Mouse (Mus musculus): ENCODE measurements around the gene Akap13. TPM values are rescaled to one million over a fixed set of nuclear protein-coding genes. Genes with fewer than 3 reads are reported as not detected.

Gene Akap13
- polyA plus RNA-seq, 1 experiment from 2014 or later: 21.5 TPM

DNA sequence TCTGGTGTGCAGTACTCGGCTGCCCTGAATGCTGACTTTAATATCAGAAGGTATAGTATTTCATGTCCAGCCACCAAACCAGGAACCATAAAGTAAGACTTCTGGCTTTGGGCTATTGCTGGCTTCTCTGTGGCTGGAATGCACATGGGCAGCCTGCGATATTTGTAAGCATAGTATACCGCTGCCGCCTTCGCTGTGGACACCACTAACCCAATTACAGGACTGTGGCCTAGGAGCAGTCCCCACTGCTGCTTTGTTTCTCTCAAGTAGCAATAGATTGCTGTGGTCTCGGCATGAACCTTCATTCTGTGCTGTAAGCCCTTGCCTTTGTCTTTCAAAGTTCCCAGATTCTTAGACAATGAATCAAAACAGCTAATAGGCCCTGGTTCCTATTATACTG, 228.1 kb downstream of the Akap13 start:
- Histone ChIP-seq H3K4me2 (no peak overlapping the region), H3K9me3 (no peaks in the 10 kb centered on the region), H3K9ac (no peak overlapping the region), H3K27ac (replicated peaks) (no peak overlapping the region), H3K4me3 (no peak overlapping the region), H3K36me3 (0 out of 2 replicates have a peak, but pooled peaks cover 5% of the 10 kb centered on the region), H3K4me1 (replicated peaks) (no peaks in the 10 kb centered on the region), H3K27me3 (no peaks in the 10 kb centered on the region)
- ATAC-seq (ENCODE audit: low read depth): no peak
- WGBS: 71% methylated on average over 6 of the region's 6 CpGs

DNA sequence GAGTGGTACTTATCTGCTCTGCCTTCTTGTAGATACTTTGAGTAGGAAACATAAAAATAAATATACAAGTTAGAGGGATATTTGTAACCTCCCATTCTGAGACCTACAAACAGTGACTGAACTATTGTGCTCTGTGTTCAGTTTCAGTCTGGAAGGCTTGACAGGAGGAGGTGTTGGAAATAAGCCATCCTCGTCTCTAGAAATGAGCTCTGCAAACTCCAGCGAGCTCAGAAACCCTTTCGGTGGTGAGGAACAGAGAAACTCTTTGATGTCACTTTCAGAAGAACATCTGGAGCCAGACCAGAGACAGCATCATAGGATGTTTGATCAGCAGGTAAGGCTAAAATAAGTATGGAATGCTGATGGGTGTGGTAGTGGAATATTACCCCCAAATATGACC, 229.6 kb downstream of the Akap13 start:
- Histone ChIP-seq H3K27ac (replicated peaks) (no peak overlapping the region), H3K27me3 (no peaks in the 10 kb centered on the region), H3K4me1 (replicated peaks) (no peaks in the 10 kb centered on the region), H3K4me2 (no peak overlapping the region), H3K9ac (no peak overlapping the region), H3K4me3 (no peak overlapping the region), H3K9me3 (no peaks in the 10 kb centered on the region), H3K36me3 (peaks cover 10% of the 10 kb centered on the region)
- 88% methylated on average over 3 of the region's 3 CpGs for WGBS
- no peak for ATAC-seq (ENCODE audit: low read depth)

DNA sequence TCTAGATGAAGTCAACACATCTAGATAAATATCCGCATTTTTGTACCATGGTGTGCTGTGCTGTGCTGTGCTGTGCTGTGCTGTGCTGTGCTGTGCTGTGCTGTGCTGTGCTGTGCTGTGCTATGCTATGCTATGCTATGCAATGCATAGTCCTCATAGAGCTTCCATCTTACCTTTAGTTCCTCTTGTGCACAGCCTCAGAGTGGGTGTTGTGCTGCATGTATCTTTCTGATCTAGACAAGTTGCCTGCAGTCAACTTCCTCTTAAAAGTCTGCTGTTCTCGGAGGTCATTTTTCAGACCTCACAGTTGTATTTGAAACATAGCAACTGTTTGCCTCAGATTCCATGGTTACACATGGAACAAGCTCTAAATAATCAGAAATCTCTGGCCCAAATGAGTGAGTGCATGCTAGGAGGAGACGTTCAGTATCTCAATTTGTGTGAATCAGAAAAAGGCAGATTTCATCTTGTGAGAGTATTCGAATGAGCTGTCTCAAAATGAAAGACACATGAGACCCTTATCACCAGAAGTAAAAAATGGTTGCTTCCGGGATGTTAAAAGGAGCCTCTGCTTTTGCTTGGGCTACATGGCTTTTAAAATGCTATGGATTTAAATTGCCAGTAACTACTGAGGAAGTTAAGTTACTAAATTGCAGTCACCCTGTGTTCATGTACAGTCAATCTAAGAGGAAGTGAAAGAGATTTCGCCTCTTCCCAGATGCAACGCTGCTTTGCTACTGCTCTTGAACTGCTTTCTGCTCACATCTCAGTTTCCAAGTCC, 230.9 kb downstream of the Akap13 start:
- H3K27me3 ChIP-seq: no peaks in the 10 kb centered on the region
- 92% methylated on average over 7 of the region's 7 CpGs for WGBS
- H3K4me1 ChIP-seq (replicated peaks): no peaks in the 10 kb centered on the region
- no peak overlapping the region for H3K4me2 ChIP-seq
- no peak overlapping the region for H3K9ac ChIP-seq
- no peak overlapping the region for H3K27ac ChIP-seq (replicated peaks)
- no peaks in the 10 kb centered on the region for H3K9me3 ChIP-seq
- H3K36me3 ChIP-seq: peaks cover 10% of the 10 kb centered on the region
- no peak for ATAC-seq (ENCODE audit: low read depth)
- no peak overlapping the region for H3K4me3 ChIP-seq

DNA sequence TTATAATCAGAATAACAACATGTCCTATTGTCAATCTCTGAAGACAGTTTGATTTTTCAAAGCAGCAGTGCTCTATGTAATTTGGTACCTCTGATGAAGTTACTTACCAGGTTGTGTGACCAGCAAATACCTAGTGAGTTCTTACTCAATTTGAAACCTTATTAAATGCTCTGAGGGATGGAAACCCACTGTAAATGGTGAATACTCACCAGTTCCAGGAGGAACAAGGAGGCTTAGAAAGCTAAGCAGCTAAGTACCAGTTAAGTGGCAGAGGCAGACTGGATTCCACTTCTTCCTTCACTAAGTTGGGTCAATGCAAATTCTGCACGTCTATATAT, 231.5 kb downstream of the Akap13 start:
- Histone ChIP-seq H3K4me3 (no peak overlapping the region), H3K9me3 (no peaks in the 10 kb centered on the region), H3K36me3 (peaks cover 10% of the 10 kb centered on the region), H3K4me2 (no peak overlapping the region), H3K9ac (no peak overlapping the region), H3K27me3 (no peaks in the 10 kb centered on the region), H3K27ac (replicated peaks) (no peak overlapping the region), H3K4me1 (replicated peaks) (no peaks in the 10 kb centered on the region)
- 100% methylated on average over 1 of the region's 1 CpGs for WGBS
- no peak for ATAC-seq (ENCODE audit: low read depth)

DNA sequence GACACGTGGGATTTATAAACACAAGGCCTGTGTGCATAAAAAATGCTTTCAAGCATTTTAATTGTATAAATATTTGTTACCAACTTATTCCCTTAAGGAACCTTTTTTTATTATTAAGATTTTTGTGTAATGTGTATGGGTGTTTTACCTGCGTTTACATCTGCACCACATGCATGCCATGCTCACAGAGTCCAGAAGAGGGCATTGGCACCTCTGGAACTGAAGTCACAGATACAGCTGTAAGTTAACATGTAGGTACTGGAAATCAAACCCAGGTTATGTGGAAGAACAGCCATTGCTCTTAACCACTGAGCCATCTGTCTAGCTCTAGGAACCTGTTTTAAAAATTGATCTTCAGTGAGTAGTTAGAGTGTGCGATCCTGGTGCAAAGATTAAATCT, 232.8 kb downstream of the Akap13 start:
- 91% methylated on average over 3 of the region's 3 CpGs for whole genome bisulfite sequencing
- Histone ChIP-seq H3K27ac (replicated peaks) (no peak overlapping the region), H3K27me3 (no peaks in the 10 kb centered on the region), H3K36me3 (peaks cover 10% of the 10 kb centered on the region), H3K4me3 (no peak overlapping the region), H3K9me3 (no peaks in the 10 kb centered on the region), H3K4me1 (replicated peaks) (no peaks in the 10 kb centered on the region), H3K9ac (no peak overlapping the region), H3K4me2 (no peak overlapping the region)
- ATAC-seq (ENCODE audit: low read depth): no peak

DNA sequence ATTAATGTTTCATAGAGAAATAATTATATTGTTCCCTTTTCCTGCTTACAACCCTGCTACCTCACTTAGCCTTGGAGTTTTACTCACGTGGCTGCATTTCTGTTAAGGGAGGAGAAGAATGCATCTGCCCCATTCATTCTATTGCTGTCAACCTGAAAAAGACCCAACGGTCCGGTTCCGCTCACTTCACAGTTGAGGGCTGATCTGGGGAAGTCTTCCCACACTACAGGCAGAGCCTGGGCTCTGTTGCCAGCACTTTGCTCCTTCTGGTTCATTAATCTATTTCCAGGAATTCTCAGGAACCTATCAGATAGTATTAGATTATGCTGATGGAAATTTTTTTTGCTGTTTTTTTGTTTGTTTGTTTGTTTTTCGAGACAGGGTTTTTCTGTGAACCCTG, 239.4 kb downstream of the Akap13 start:
- Histone ChIP-seq H3K27ac (replicated peaks) (no peak overlapping the region), H3K4me3 (no peak overlapping the region), H3K9me3 (no peaks in the 10 kb centered on the region), H3K27me3 (no peaks in the 10 kb centered on the region), H3K4me1 (replicated peaks) (no peaks in the 10 kb centered on the region), H3K36me3 (0 out of 2 replicates have a peak, but pooled peaks cover 4% of the 10 kb centered on the region), H3K9ac (no peak overlapping the region), H3K4me2 (no peak overlapping the region)
- no peak for ATAC-seq (ENCODE audit: low read depth)
- WGBS: 76% methylated on average over 5 of the region's 5 CpGs

DNA sequence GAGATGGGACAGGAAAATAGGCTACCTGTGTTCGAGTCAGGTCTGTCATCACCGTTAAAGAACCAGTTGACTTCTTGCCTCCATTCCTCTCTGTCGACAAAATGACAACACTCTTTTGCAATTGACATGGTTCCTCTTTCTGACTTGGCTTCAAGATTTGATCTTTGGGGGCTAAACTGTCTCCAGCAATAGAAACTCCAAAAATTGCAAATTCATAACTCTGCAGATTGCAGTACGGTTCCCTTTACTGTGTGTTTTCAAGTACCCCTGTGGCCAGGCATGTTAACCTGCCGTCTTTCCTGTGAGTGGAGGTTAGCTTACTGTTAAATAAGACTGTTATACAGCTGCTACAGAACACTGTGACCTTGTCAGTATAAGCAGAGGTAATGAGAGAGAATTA, 244.5 kb downstream of the Akap13 start:
- no peak overlapping the region for H3K9ac ChIP-seq

DNA sequence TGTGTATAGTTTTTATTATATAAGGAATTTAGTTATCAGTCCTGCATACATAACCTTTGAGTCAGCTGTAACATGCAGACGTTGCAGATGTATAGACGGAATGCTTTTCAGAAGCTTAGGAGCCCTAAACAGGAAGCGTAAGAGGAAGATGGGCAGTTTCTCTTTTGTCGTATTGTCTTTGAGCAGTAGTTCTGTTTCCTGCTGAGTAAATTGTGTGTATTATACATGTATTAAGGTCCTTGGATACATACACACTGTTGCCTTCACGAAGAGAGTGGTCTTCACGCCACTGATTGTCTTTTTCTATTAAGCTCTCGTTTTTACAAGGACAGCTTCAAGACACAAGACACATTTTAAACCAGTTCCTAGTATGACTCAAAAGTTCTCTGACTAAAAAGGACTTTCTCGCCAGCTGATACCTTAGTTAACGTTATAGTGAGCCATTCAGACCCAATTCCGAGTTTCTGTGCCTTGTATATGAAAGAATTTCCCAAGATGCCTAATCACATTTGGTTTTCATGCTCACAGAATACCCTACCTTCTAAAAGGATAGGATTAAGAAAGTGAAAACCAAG, 245.5 kb downstream of the Akap13 start:
- H3K27me3 ChIP-seq: no peaks in the 10 kb centered on the region
- 0 out of 2 replicates have a peak, but pooled peaks cover 8% of the 10 kb centered on the region for H3K36me3 ChIP-seq
- H3K27ac ChIP-seq (replicated peaks): no peak overlapping the region
- H3K4me1 ChIP-seq (replicated peaks): no peaks in the 10 kb centered on the region
- no peak for ATAC-seq (ENCODE audit: low read depth)
- no peaks in the 10 kb centered on the region for H3K9me3 ChIP-seq
- WGBS: 91% methylated on average over 10 of the region's 10 CpGs
- no peak overlapping the region for H3K4me2 ChIP-seq
- H3K9ac ChIP-seq: no peak overlapping the region
- H3K4me3 ChIP-seq: no peak overlapping the region

More for the DNA sequence above, 244.5 kb downstream of the Akap13 start:
- 0 out of 2 replicates have a peak, but pooled peaks cover 7% of the 10 kb centered on the region for H3K36me3 ChIP-seq
- WGBS: 92% methylated on average over 5 of the region's 5 CpGs
- no peak overlapping the region for H3K27ac ChIP-seq (replicated peaks)
- H3K27me3 ChIP-seq: no peaks in the 10 kb centered on the region
- no peaks in the 10 kb centered on the region for H3K4me1 ChIP-seq (replicated peaks)
- ATAC-seq (ENCODE audit: low read depth): no peak
- H3K4me2 ChIP-seq: no peak overlapping the region
- no peak overlapping the region for H3K4me3 ChIP-seq
- no peaks in the 10 kb centered on the region for H3K9me3 ChIP-seq

DNA sequence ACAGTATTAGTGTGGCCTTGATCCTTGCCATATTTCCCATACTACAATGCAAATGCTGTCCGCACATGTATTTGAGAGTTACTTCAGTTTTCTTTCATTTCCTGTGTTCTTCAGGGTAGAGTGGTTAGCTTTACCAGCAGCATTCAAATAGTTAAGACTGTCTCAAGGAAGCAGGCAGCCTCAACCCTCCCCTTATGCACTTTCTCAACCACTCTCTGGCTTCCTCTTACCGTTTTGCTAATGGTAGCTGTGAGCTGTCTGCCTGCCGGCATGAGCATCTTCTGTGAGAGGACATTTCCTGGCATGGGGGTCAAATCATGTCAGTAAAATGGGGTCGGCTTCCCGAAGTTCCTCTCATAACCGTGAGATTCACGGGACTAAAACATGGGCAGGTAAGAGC, 246.4 kb downstream of the Akap13 start:
- WGBS: 81% methylated on average over 7 of the region's 7 CpGs

DNA sequence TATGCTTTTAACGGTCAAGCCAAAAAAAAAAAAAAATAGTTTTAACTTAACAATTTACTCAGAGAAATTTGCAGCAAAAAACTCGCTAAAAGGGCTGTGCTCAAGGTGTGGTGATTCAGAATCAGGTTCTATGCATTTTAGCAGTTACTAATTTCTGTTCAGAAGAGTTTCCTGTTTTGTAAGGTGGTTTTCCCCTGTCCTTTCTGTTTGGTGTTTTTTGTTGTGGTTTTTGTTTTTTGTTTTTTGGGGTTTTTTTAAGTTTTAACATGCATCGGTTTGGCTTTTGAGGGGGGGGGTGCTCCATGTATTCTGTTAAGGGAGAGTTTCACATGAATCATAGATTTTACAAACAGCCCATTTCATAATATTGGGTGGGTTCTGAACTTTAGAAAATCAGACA, 247.0 kb downstream of the Akap13 start:
- no peaks in the 10 kb centered on the region for H3K9me3 ChIP-seq
- no peak overlapping the region for H3K4me3 ChIP-seq
- WGBS: 90% methylated on average over 3 of the region's 3 CpGs
- H3K4me1 ChIP-seq (replicated peaks): no peaks in the 10 kb centered on the region
- H3K4me2 ChIP-seq: no peak overlapping the region
- H3K9ac ChIP-seq: no peak overlapping the region
- 0 out of 2 replicates have a peak, but pooled peaks cover 9% of the 10 kb centered on the region for H3K36me3 ChIP-seq
- no peak overlapping the region for H3K27ac ChIP-seq (replicated peaks)
- ATAC-seq (ENCODE audit: low read depth): no peak
- H3K27me3 ChIP-seq: no peaks in the 10 kb centered on the region

More for the DNA sequence above, 246.4 kb downstream of the Akap13 start:
- no peaks in the 10 kb centered on the region for H3K27me3 ChIP-seq
- no peak overlapping the region for H3K27ac ChIP-seq (replicated peaks)
- no peak overlapping the region for H3K4me2 ChIP-seq
- H3K4me3 ChIP-seq: no peak overlapping the region
- H3K9me3 ChIP-seq: no peaks in the 10 kb centered on the region
- no peak for ATAC-seq (ENCODE audit: low read depth)
- H3K36me3 ChIP-seq: 0 out of 2 replicates have a peak, but pooled peaks cover 11% of the 10 kb centered on the region
- no peak overlapping the region for H3K9ac ChIP-seq
- no peaks in the 10 kb centered on the region for H3K4me1 ChIP-seq (replicated peaks)

DNA sequence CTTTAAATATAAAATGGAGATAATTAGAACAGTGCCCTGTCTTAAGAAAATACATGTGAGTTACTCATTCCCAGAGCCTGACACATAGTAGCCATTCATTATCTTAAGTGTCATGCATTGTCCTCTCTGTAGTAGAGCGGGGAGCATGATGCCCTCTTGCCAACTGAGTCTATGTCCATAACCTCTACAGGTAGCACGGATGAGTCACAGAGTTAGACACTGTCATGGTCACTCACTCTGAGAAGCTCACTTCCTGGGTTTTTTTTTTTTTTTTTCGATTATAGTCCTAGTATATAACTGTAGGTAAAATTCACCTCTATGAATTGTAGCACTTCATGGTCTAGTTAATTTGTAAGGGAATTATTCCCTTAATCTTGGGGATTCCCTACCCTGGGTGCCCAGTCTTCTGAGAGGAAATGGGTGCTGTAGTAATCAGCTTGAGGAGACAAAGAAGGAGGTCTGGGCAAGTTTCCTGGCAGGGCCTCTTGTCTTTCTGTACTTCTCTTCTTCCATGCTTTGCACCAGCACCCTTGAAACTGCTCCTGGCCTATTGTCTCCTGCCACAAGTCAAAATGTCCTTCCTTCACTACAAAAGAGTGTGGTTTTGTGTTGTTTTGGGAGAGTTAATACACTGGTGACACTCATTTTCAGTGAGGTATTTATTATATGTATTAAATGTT, 247.8 kb downstream of the Akap13 start:
- 90% methylated on average over 3 of the region's 3 CpGs for WGBS
- Histone ChIP-seq H3K4me1 (replicated peaks) (no peaks in the 10 kb centered on the region), H3K9me3 (no peaks in the 10 kb centered on the region), H3K9ac (no peak overlapping the region), H3K36me3 (0 out of 2 replicates have a peak, but pooled peaks cover 7% of the 10 kb centered on the region), H3K4me2 (no peak overlapping the region), H3K4me3 (no peak overlapping the region), H3K27me3 (no peaks in the 10 kb centered on the region), H3K27ac (replicated peaks) (no peak overlapping the region)
- ATAC-seq (ENCODE audit: low read depth): no peak

DNA sequence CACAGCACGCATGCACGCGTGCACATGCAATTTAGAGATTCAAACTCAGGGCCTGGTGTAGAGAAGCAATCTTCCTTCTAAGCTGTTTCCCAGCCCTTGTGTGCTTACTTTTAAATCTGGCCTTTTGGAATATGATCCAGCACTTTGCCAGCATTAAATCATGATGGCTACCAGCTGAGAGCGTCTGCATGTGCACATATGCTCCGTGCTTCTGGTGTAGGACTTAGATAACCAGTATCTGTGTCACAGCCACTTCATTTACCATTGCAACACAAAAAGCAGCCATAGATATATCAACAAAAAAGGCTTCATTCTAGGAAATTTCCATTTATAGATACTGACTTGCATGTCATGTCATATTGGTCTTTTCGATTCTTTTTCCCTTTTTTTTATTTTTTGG, 249.5 kb downstream of the Akap13 start:
- H3K9me3 ChIP-seq: no peaks in the 10 kb centered on the region
- 0 out of 2 replicates have a peak, but pooled peaks cover 7% of the 10 kb centered on the region for H3K36me3 ChIP-seq
- no peaks in the 10 kb centered on the region for H3K27me3 ChIP-seq
- no peaks in the 10 kb centered on the region for H3K4me1 ChIP-seq (replicated peaks)
- no peak overlapping the region for H3K4me2 ChIP-seq
- ATAC-seq (ENCODE audit: low read depth): no peak
- 90% methylated on average over 6 of the region's 6 CpGs for WGBS
- H3K4me3 ChIP-seq: no peak overlapping the region
- no peak overlapping the region for H3K27ac ChIP-seq (replicated peaks)
- no peak overlapping the region for H3K9ac ChIP-seq
